Mouse (Mus musculus) megakaryocyte, embryonic 14.5 days (primary cell): ENCODE measurements at regions not wholly inside any gene's neighbourhood (a gene's known extent, or its start where the extent isn't known, plus 50 kb on each side); places are given as distances from the start of the nearest gene placed in this dataset.
"Not testable (repeated sequence)": the region's sequence is repeated elsewhere in the genome, so short reads cannot be mapped to it uniquely, and the experiment has no call there.

Source experiments
- H3K27me3 ChIP-seq: replicated peaks from 2 replicates; pipeline ENCODE3; 2012; ENCODE audit warnings: inconsistent platforms
- H3K36me3 ChIP-seq: replicated peaks from 2 replicates; pipeline ENCODE3; 2012; ENCODE audit warnings: low read length, inconsistent platforms, mixed read lengths
- H3K4me1 ChIP-seq: 2 replicates; pipeline ENCODE4 v1.6.1; 2012; ENCODE audit warnings: inconsistent platforms
- H3K4me3 ChIP-seq: replicated peaks from 2 replicates; pipeline ENCODE3; 2012; ENCODE audit warnings: moderate library complexity, mild to moderate bottlenecking, inconsistent platforms
- H3K9me3 ChIP-seq: 2 replicates; pipeline ENCODE4 v1.6.1; 2012; ENCODE audit warnings: inconsistent platforms
- FLI1 ChIP-seq: IDR thresholded peaks from 2 replicates; pipeline ENCODE4 v1.6.1; 2012; ENCODE audit warnings: low read length, inconsistent platforms, mixed read lengths
- GATA1 ChIP-seq: IDR thresholded peaks from 3 replicates; pipeline ENCODE4 v1.6.1; 2012; ENCODE audit warnings: mixed read lengths, low read length, inconsistent platforms, borderline replicate concordance

GRCm38 (mm10) chr7:106616932-106617331 lies 63.5 kb downstream of the Olfr693 start:
- not testable (repeated sequence) for H3K27me3 ChIP-seq, H3K9me3 ChIP-seq, H3K36me3 ChIP-seq, H3K4me1 ChIP-seq, H3K4me3 ChIP-seq

- Histone ChIP-seq H3K27me3 (no peaks in the 10 kb centered on the region), H3K4me3 (no peak overlapping the region)
- no peak for TF ChIP-seq FLI1
- TF ChIP-seq GATA1, result no peak
These were observed 67.7 kb downstream of the Olfr693 start for GRCm38 (mm10) chr7:106612723-106613122.

GRCm38 (mm10) chr7:106580424-106580823 lies 100.0 kb downstream of the Olfr693 start:
- TF ChIP-seq FLI1 (no peak), GATA1 (no peak)
- no peaks in the 10 kb centered on the region for H3K27me3 ChIP-seq
- H3K4me1 ChIP-seq, result peaks cover 12% of the 10 kb centered on the region
- H3K4me3 ChIP-seq, result no peak overlapping the region
- no peaks in the 10 kb centered on the region for H3K36me3 ChIP-seq
- H3K9me3 ChIP-seq, result no peaks in the 10 kb centered on the region

More at GRCm38 (mm10) chr7:106612723-106613122, 67.7 kb downstream of the Olfr693 start:
- Histone ChIP-seq H3K9me3 (no peaks in the 10 kb centered on the region), H3K4me1 (no peaks in the 10 kb centered on the region), H3K36me3 (no peaks in the 10 kb centered on the region)

GRCm38 (mm10) chr7:106568251-106568650 lies 112.1 kb downstream of the Olfr693 start:
- not testable (repeated sequence) for H3K36me3 ChIP-seq, H3K4me1 ChIP-seq, H3K27me3 ChIP-seq, H3K4me3 ChIP-seq
- H3K9me3 ChIP-seq, result peaks cover 10% of the 10 kb centered on the region

GRCm38 (mm10) chr7:106550881-106551575 lies 129.4 kb downstream of the Olfr693 start:
- Histone ChIP-seq H3K4me1 (peaks cover 28% of the 10 kb centered on the region), H3K9me3 (no peaks in the 10 kb centered on the region), H3K36me3 (no peaks in the 10 kb centered on the region), H3K27me3 (no peaks in the 10 kb centered on the region), H3K4me3 (peak overlapping the region; percentile 79)
- TF ChIP-seq FLI1, result no peak
- no peak for TF ChIP-seq GATA1

- H3K36me3 ChIP-seq, H3K4me3 ChIP-seq, H3K27me3 ChIP-seq, H3K4me1 ChIP-seq, H3K9me3 ChIP-seq: not testable (repeated sequence)
These were observed 150.8 kb downstream of the Olfr693 start for GRCm38 (mm10) chr7:106529433-106530102.

- not testable (repeated sequence) for H3K4me1 ChIP-seq, H3K9me3 ChIP-seq, H3K4me3 ChIP-seq, H3K27me3 ChIP-seq, H3K36me3 ChIP-seq
These were observed 151.4 kb downstream of the Olfr693 start for GRCm38 (mm10) chr7:106529023-106529422.

- H3K4me3 ChIP-seq, result no peak overlapping the region
- no peaks in the 10 kb centered on the region for H3K27me3 ChIP-seq
- H3K4me1 ChIP-seq, result no peaks in the 10 kb centered on the region
- H3K36me3 ChIP-seq, result no peaks in the 10 kb centered on the region
- no peaks in the 10 kb centered on the region for H3K9me3 ChIP-seq
- TF ChIP-seq GATA1, result no peak
- no peak for TF ChIP-seq FLI1
These were observed 185.5 kb downstream of the Olfr693 start for GRCm38 (mm10) chr7:106494851-106495250.
